In genomic region chr10:43845442-43845841, GRCm38 (mm10) we compare ENCODE assay signal across 17 mouse cellular contexts. TPM values are rescaled to one million over a fixed set of nuclear protein-coding genes. Genes with fewer than 3 reads are reported as not detected.
DNase-seq lines count a peak whose midpoint lies in the region; ATAC-seq and TF ChIP-seq lines count a peak whose summit lies in the region.
"Had no signal": no experiment of that assay in that cellular context is flagged by ENCODE, and none has a peak within 500 bp of the region (broad histone marks: within the 10 kb centered on the region; RNA-seq: fewer than 3 reads in every experiment).

No protein-coding gene starts in this region.

- WGBS in liver, embryonic 12.5 days (ENCODE audit: insufficient replicate concordance) = 61% methylated on average over 3 of the region's 3 CpGs
- WGBS in forebrain, embryonic 11.5 days = 67% methylated on average over 3 of the region's 3 CpGs

- no peak for TF ChIP-seq RAD21 in CH12.LX (IDR thresholded peaks at IDR 0.05; ENCODE audit: low read depth, low read length)
- no peak; the same call in 1 of the 2 replicates for TF ChIP-seq RAD21 in MEL (IDR thresholded peaks at IDR 0.05; ENCODE audit: low read depth, low read length)

- TF ChIP-seq EP300 in CH12.LX (IDR thresholded peaks at IDR 0.05; ENCODE audit: low read length) = no peak
- no peak for TF ChIP-seq EP300 in MEL (IDR thresholded peaks at IDR 0.05; ENCODE audit: low read depth in 1 of 2, low read length in 2 of 2)

- dilution Hi-C loops in CH12.LX (cut with MboI; ENCODE audit: extremely low pct_ligation_motif_present, extremely low pct_unique_long_range_greater_than_20kb, low sequenced_read_pairs) = no loop called here

- no peak overlapping the region for H3K4me2 ChIP-seq in liver, embryonic 12.5 days
- H3K4me2 ChIP-seq in CH12.LX (ENCODE audit: insufficient read depth, low read depth, poor library complexity, severe bottlenecking) = no peak overlapping the region
- H3K4me2 ChIP-seq in forebrain, embryonic 11.5 days (ENCODE audit: low read depth, low read length, severe bottlenecking) = no peak overlapping the region

- TF ChIP-seq POLR2A in CH12.LX (IDR thresholded peaks at IDR 0.05; ENCODE audit: low read depth, low read length) = no peak
- TF ChIP-seq POLR2A in MEL (IDR thresholded peaks at IDR 0.05; ENCODE audit: control insufficient read depth in 1 of 2, insufficient read depth in 1 of 2, low read depth in 1 of 2, low read length in 2 of 2, poor library complexity in 1 of 2) = no peak

- H3K36me3 ChIP-seq in liver, embryonic 12.5 days = no peaks in the 10 kb centered on the region
- H3K36me3 ChIP-seq in CH12.LX (replicated peaks in 1 of 2; ENCODE audit: control insufficient read depth in 1 of 2, insufficient read depth in 1 of 2, low read length in 1 of 2) (no peaks in the 10 kb centered on the region), MEL (ENCODE audit: control insufficient read depth in 1 of 2, insufficient read depth in 2 of 2, low read length in 2 of 2) (peaks cover 0 to 2% of the 10 kb centered on the region in 2 experiments; a peak in 2 of 4 replicates)
- no peaks in the 10 kb centered on the region for H3K36me3 ChIP-seq in forebrain, embryonic 11.5 days (ENCODE audit: control insufficient read depth, insufficient read depth, low read length)

- no peak for ATAC-seq in liver, embryonic 12.5 days
- ATAC-seq in forebrain, embryonic 11.5 days (replicated peaks; ENCODE audit: low FRiP score) = no peak
- ATAC-seq: hindbrain, embryonic 16.5 days had no signal

- H3K27me3 ChIP-seq in liver, embryonic 12.5 days (replicated peaks) = no peaks in the 10 kb centered on the region
- H3K27me3 ChIP-seq in CH12.LX (replicated peaks) = no peaks in the 10 kb centered on the region
- no peaks in the 10 kb centered on the region for H3K27me3 ChIP-seq in MEL (ENCODE audit: control insufficient read depth in 1 of 2, insufficient read depth in 2 of 2, low read length in 2 of 2)
- H3K27me3 ChIP-seq in forebrain, embryonic 11.5 days (ENCODE audit: control insufficient read depth, insufficient read depth, low read length) = no peaks in the 10 kb centered on the region
- H3K27me3 ChIP-seq: megakaryocyte, embryonic 14.5 days had no signal

- no peak overlapping the region for H3K4me3 ChIP-seq in liver, embryonic 12.5 days
- H3K4me3 ChIP-seq in CH12.LX (replicated peaks in 1 of 3; ENCODE audit: low read depth in 2 of 3, low read length in 2 of 3, poor library complexity in 1 of 3) (no peak overlapping the region), MEL (ENCODE audit: control insufficient read depth in 1 of 2, insufficient read depth in 1 of 2, low read depth in 2 of 2, low read length in 2 of 2) (no peak overlapping the region)
- H3K4me3 ChIP-seq in forebrain, embryonic 11.5 days (ENCODE audit: low read depth, low read length) = no peak overlapping the region
- H3K4me3 ChIP-seq: megakaryocyte, embryonic 14.5 days; myocyte had no signal

- DNase-seq in liver (peak; percentile 17), CH12.LX (ENCODE audit: extremely low read depth) (no peak), MEL (ENCODE audit: low read depth, low spot score) (peak; percentile 18)
- DNase-seq in induced T-regulatory cell, adult 2 months (ENCODE audit: low read depth) = peak; percentile 6
- no peak for DNase-seq in embryo, embryonic 11 days
- no peak for DNase-seq in forebrain, embryonic 11.5 days (ENCODE audit: low spot score)
- DNase-seq in gastrocnemius, postnatal 25 days = no peak
- DNase-seq: adrenal gland, postnatal 36 days; cerebellum, adult 18-20 months; kidney, adult 9 months; lung, adult 2 months; right cerebral cortex, postnatal 4 days; thymus, postnatal 14 days had no signal

- in situ Hi-C loops in CH12.LX (cut with MboI; ENCODE audit: low pct_ligation_motif_present, low pct_unique_long_range_greater_than_20kb, low sequenced_read_pairs) = no loop called here

- H3K27ac ChIP-seq in liver, embryonic 12.5 days = no peak overlapping the region
- no peak overlapping the region for H3K27ac ChIP-seq in CH12.LX (ENCODE audit: insufficient read depth, low read depth)
- no peak overlapping the region for H3K27ac ChIP-seq in MEL (ENCODE audit: control insufficient read depth, low read depth, low read length)
- H3K27ac ChIP-seq in forebrain, embryonic 11.5 days (ENCODE audit: low read depth, low read length) = no peak overlapping the region

- peaks cover 16% of the 10 kb centered on the region for H3K9me3 ChIP-seq in liver, embryonic 12.5 days (replicated peaks)
- H3K9me3 ChIP-seq in CH12.LX (replicated peaks; ENCODE audit: low read length) (peaks cover 18% of the 10 kb centered on the region), MEL (replicated peaks; ENCODE audit: insufficient read depth, low read length) (no peaks in the 10 kb centered on the region)
- H3K9me3 ChIP-seq in forebrain, embryonic 11.5 days (ENCODE audit: control insufficient read depth, low read length) = no peaks in the 10 kb centered on the region

- H3K79me2 ChIP-seq in CH12.LX (replicated peaks; ENCODE audit: control insufficient read depth, extremely low read depth, insufficient read depth, poor library complexity, severe bottlenecking) (no peaks in the 10 kb centered on the region; the same call in 1 of the 2 replicates), MEL (ENCODE audit: control insufficient read depth, insufficient read depth, low read length, poor library complexity) (no peaks in the 10 kb centered on the region)

- no peaks in the 10 kb centered on the region for H3K4me1 ChIP-seq in liver, embryonic 12.5 days
- peaks cover 0 to 13% of the 10 kb centered on the region in 2 experiments; a peak in 2 of 4 replicates for H3K4me1 ChIP-seq in CH12.LX (ENCODE audit: control insufficient read depth in 1 of 2, insufficient read depth in 2 of 2)
- peaks cover 0 to 5% of the 10 kb centered on the region in 2 experiments; a peak in 3 of 4 replicates for H3K4me1 ChIP-seq in MEL (ENCODE audit: control insufficient read depth in 1 of 2, insufficient read depth in 2 of 2, low read length in 2 of 2)
- H3K4me1 ChIP-seq in forebrain, embryonic 11.5 days (replicated peaks; ENCODE audit: control insufficient read depth, insufficient read depth, low read length) = no peaks in the 10 kb centered on the region

- TF ChIP-seq CTCF in CH12.LX (conservative IDR thresholded peaks at IDR 0.05 in 1 of 2, IDR thresholded peaks at IDR 0.05 in 1 of 2; ENCODE audit: low read depth in 2 of 2, low read length in 2 of 2) (peak; percentile 10 to 35; a peak in 2 of 4 replicates), MEL (IDR thresholded peaks at IDR 0.05 in 2 of 3, conservative IDR thresholded peaks at IDR 0.05 in 1 of 3; ENCODE audit: control insufficient read depth in 1 of 3, insufficient read depth in 1 of 3, low read depth in 2 of 3, low read length in 3 of 3, poor library complexity in 1 of 3, severe bottlenecking in 1 of 3) (peak; percentile 43 to 61 (median 54))

- H3K9ac ChIP-seq in liver, embryonic 12.5 days = no peak overlapping the region
- H3K9ac ChIP-seq in CH12.LX (ENCODE audit: insufficient read depth, low read depth) (no peak overlapping the region), MEL (ENCODE audit: control insufficient read depth, low read depth, low read length, poor library complexity, severe bottlenecking) (no peak overlapping the region)
- no peak overlapping the region for H3K9ac ChIP-seq in forebrain, embryonic 11.5 days (ENCODE audit: low read length)

TF ChIP-seq in CH12.LX, 34 proteins besides CTCF, POLR2A, EP300 and RAD21 (continues in another document):
- TF ChIP-seq SMC3 (IDR thresholded peaks at IDR 0.05; ENCODE audit: low read depth, low read length) = no peak
- TF ChIP-seq USF2 (conservative IDR thresholded peaks at IDR 0.05; ENCODE audit: low read depth, low read length) = no peak
- TF ChIP-seq MYC (IDR thresholded peaks at IDR 0.05; ENCODE audit: low read depth, low read length) = no peak
- no peak for TF ChIP-seq JUND (conservative IDR thresholded peaks at IDR 0.05; ENCODE audit: low read depth, low read length)
- TF ChIP-seq RCOR1 (conservative IDR thresholded peaks at IDR 0.05; ENCODE audit: low read depth, low read length) = no peak
- TF ChIP-seq ZKSCAN1 (IDR thresholded peaks at IDR 0.05; ENCODE audit: borderline replicate concordance, low read depth, low read length) = no peak
- no peak for TF ChIP-seq MXI1 (IDR thresholded peaks at IDR 0.05; ENCODE audit: low read depth, low read length)
- TF ChIP-seq USF1 (IDR thresholded peaks at IDR 0.05; ENCODE audit: low read depth, low read length) = no peak

TF ChIP-seq in MEL, 35 proteins besides CTCF, POLR2A, EP300 and RAD21 (continues in another document):
- no peak for TF ChIP-seq MAFK (IDR thresholded peaks at IDR 0.05; ENCODE audit: borderline replicate concordance, low read depth, low read length)
- no peak for TF ChIP-seq GABPA (IDR thresholded peaks at IDR 0.05; ENCODE audit: low read depth, low read length)
- no peak for TF ChIP-seq MYB (IDR thresholded peaks at IDR 0.05; ENCODE audit: low read depth, low read length)
- no peak for TF ChIP-seq NRF1 (IDR thresholded peaks at IDR 0.05; ENCODE audit: insufficient read depth, low read depth, low read length, poor library complexity, severe bottlenecking)
- no peak; the same call in 1 of the 2 replicates for TF ChIP-seq SMC3 (IDR thresholded peaks at IDR 0.05; ENCODE audit: low read depth, low read length)
- no peak for TF ChIP-seq MXI1 (IDR thresholded peaks at IDR 0.05; ENCODE audit: low read depth, low read length)
- no peak for TF ChIP-seq ZKSCAN1 (IDR thresholded peaks at IDR 0.05; ENCODE audit: low read depth, low read length)
- no peak for TF ChIP-seq CHD2 (IDR thresholded peaks at IDR 0.05; ENCODE audit: low read length)

RNA-seq across cellular contexts. Expression of gene Qrsl1, which starts 56.1 kb away (rescaled TPM):
- polyA plus RNA-seq in liver, embryonic 12.5 days (2016; fragmentation: Nextera tagmentation; extraction: Ambion mirVana) = 12.0 and 12.7 TPM in 2 replicates
- total RNA-seq in CH12.LX (2012; rRNA removed) = 41.8 and 44.0 TPM in 2 replicates
- 46.8 and 55.3 TPM in 2 replicates for total RNA-seq in CH12.LX (2014; rRNA removed)
- polyA plus RNA-seq in CH12.LX (2012; ENCODE audit: insufficient read length, low read depth) = 47.1 and 49.5 TPM in 2 replicates
- 19.1 and 19.4 TPM in 2 replicates for total RNA-seq in MEL (2012; rRNA removed)
- polyA plus RNA-seq in MEL (2012; ENCODE audit: insufficient read depth in 1 of 2, insufficient read length in 2 of 2, low read depth in 1 of 2, low replicate concordance in 2 of 2, missing spikeins in 1 of 2) = 10 to 100 TPM in 1 of 2 experiments, not detected in 1; 19.5 TPM
- 26.5 and 29.0 TPM in 2 replicates for polyA plus RNA-seq in forebrain, embryonic 11.5 days (2014; fragmentation: Nextera tagmentation; extraction: Ambion mirVana)
- total RNA-seq in gastrocnemius, postnatal 25 days (2021) = 10 to 100 TPM; 15.1 to 16.7 TPM

RNA-seq across cellular contexts. Expression of gene Rtn4ip1, which starts 56.2 kb away (rescaled TPM):
- 18.4 and 18.5 TPM in 2 replicates for polyA plus RNA-seq in liver, embryonic 12.5 days (2016; fragmentation: Nextera tagmentation; extraction: Ambion mirVana)
- total RNA-seq in CH12.LX (2012; rRNA removed) (24.7 and 30.2 TPM in 2 replicates), CH12.LX (2014; rRNA removed) (11.5 and 12.0 TPM in 2 replicates), MEL (2012; rRNA removed) (11.6 and 12.6 TPM in 2 replicates)
- polyA plus RNA-seq in CH12.LX (2012; ENCODE audit: insufficient read length, low read depth) (63.6 and 68.3 TPM in 2 replicates), MEL (2012; ENCODE audit: insufficient read depth in 1 of 2, insufficient read length in 2 of 2, low read depth in 1 of 2, low replicate concordance in 2 of 2, missing spikeins in 1 of 2) (10 to 100 TPM in 1 of 2 experiments, not detected in 1; 23.5 TPM)
- polyA plus RNA-seq in forebrain, embryonic 11.5 days (2014; fragmentation: Nextera tagmentation; extraction: Ambion mirVana) = 20.7 and 20.8 TPM in 2 replicates
- total RNA-seq in gastrocnemius, postnatal 25 days (2021) = 10 to 100 TPM; 23.0 to 26.4 TPM

Comparison
In these comparisons a context has a peak if more than half of its experiments do, and no peak if none do; other contexts are left out.
1. DNase-seq: peak in liver (single experiment), MEL (single experiment) and induced T-regulatory cell, adult 2 months (single experiment); none in CH12.LX (single experiment), embryo, embryonic 11 days (single experiment), forebrain, embryonic 11.5 days (single experiment) and gastrocnemius, postnatal 25 days (single experiment).